Mouse (Mus musculus) olfactory bulb, adult 2 months (tissue): ENCODE data around the gene Psmc4.

Source experiments
- CTCF ChIP-seq: fragments of 200-500 bp; IDR thresholded peaks from 2 replicates; pipeline ENCODE4 v1.5.1; 2012; ENCODE audit warnings: low read depth, mild to moderate bottlenecking, low read length, moderate library complexity; ENCODE audit not compliant: insufficient read depth
- POLR2A ChIP-seq: fragments of 200-500 bp; IDR thresholded peaks from 2 replicates; pipeline ENCODE4 v1.6.1; 2012; ENCODE audit warnings: mild to moderate bottlenecking, low read depth, low read length, moderate library complexity; ENCODE audit not compliant: insufficient read depth

DNA sequence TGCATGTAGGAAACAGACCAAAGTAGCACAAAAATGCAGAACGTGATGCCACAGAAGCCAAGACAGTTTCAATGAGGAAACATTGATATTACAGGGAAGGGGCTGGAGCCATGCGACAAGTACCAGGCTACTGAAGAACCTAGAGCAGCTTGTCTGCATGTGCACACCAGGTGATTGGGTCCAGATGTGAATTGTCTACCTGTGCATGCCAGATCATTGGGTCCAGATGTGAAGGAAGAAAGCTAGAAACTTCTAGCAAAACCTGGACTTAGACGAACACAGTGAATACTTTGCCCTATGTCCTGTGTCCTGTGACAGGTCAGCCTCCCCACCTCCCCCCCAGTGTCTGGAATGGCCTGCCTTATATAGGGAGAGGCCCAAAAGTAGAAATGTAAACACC is 18.8 kb upstream of the Psmc4 start:
- TF ChIP-seq CTCF (no peak), POLR2A (no peak)
